Mouse (Mus musculus) lung, postnatal 0 days (tissue): ENCODE measurements at regions not wholly inside any gene's neighbourhood (a gene's known extent, or its start where the extent isn't known, plus 50 kb on each side); places are given as distances from the start of the nearest gene placed in this dataset.

Experiments
- ATAC-seq: fragments of 200-750 bp; cut with Nextera tagmentation; 2 replicates; pipeline ENCODE4 v1.8.0; 2017; ENCODE audit warnings: moderate library complexity
- DNase-seq: peaks from one replicate; pipeline ENCODE4 v3.0.0-alpha.2; 2016; ENCODE audit warnings: low spot score
- H3K27ac ChIP-seq: fragments of 300-500 bp; sonication (generic); 2 replicates; pipeline ENCODE4 v1.5.1; 2014; ENCODE audit warnings: antibody characterized with exemption, mild to moderate bottlenecking, low read length, mixed read lengths
- H3K27me3 ChIP-seq: fragments of 300-500 bp; sonication (generic); replicated peaks from 2 replicates; pipeline ENCODE4 v1.6.1; 2014; ENCODE audit warnings: low read length, mixed read lengths; ENCODE audit not compliant: insufficient read depth
- H3K36me3 ChIP-seq: fragments of 300-500 bp; sonication (generic); 2 replicates; pipeline ENCODE4 v1.6.1; 2014; ENCODE audit warnings: low read length, mixed read lengths; ENCODE audit not compliant: insufficient read depth
- H3K4me1 ChIP-seq: fragments of 300-500 bp; sonication (generic); 2 replicates; pipeline ENCODE4 v1.6.1; 2014; ENCODE audit warnings: antibody characterized with exemption, low read depth, low read length, mixed read lengths; ENCODE audit not compliant: insufficient read depth
- H3K4me2 ChIP-seq: fragments of 300-500 bp; sonication (generic); replicated peaks from 2 replicates; pipeline ENCODE4 v1.6.1; 2014; ENCODE audit warnings: low read depth, mild to moderate bottlenecking, low read length, moderate library complexity, mixed read lengths
- H3K4me3 ChIP-seq: fragments of 300-500 bp; sonication (generic); 2 replicates; pipeline ENCODE4 v1.5.1; 2014; ENCODE audit warnings: low read depth, low read length
- H3K9ac ChIP-seq: fragments of 300-500 bp; sonication (generic); replicated peaks from 2 replicates; pipeline ENCODE4 v1.6.1; 2014; ENCODE audit warnings: low read depth, mild to moderate bottlenecking
- H3K9me3 ChIP-seq: fragments of 300-500 bp; sonication (generic); 2 replicates; pipeline ENCODE4 v1.6.1; 2016; ENCODE audit warnings: low read length, mixed read lengths
- CTCF ChIP-seq: IDR thresholded peaks from 2 replicates; pipeline ENCODE4 v1.5.1; 2016; ENCODE audit warnings: antibody characterized with exemption, mild to moderate bottlenecking
- EP300 ChIP-seq: IDR thresholded peaks from 2 replicates; pipeline ENCODE4 v1.6.1; 2016; ENCODE audit warnings: antibody characterized with exemption, mild to moderate bottlenecking, control low read depth
- whole genome bisulfite sequencing: fragments of 180-500 bp; shearing (Covaris S2); extraction: QIAGEN DNeasy Blood & Tissue Kit; methylation state at CpG from one replicate; pipeline ENCODE4 v1.1.7; 2014; 5-methylcytosine and 5-hydroxymethylcytosine counted together

DNA sequence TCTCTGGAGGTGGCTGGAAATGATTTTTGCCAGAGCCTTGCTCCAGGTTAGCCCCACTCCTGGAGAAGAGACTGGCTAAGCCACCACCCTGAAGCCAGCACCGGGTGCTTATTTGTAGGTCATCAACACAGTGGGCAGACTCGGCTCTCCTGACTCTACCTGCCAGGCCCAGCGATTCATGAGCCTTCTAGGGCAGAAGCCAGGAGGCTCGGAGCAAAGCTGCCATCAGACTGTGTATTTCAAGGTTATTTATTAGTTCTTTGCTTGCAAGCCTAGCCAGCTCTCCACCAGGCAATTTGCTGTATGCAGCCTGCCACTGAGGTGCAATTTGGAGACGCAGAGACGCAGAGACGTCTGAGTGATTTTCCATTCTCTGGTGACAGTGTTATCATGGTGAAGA is 255.4 kb downstream of the Abcc12 start:
- no peak overlapping the region for H3K9ac ChIP-seq
- no peaks in the 10 kb centered on the region for H3K4me1 ChIP-seq
- H3K9me3 ChIP-seq: no peaks in the 10 kb centered on the region
- 74% methylated on average over 7 of the region's 7 CpGs for WGBS
- ATAC-seq: no peak
- no peaks in the 10 kb centered on the region for H3K36me3 ChIP-seq
- DNase-seq: no peak
- H3K27ac ChIP-seq: no peak overlapping the region
- no peak overlapping the region for H3K4me2 ChIP-seq
- no peak for TF ChIP-seq CTCF
- no peak for TF ChIP-seq EP300
- H3K4me3 ChIP-seq: no peak overlapping the region
- no peaks in the 10 kb centered on the region for H3K27me3 ChIP-seq

DNA sequence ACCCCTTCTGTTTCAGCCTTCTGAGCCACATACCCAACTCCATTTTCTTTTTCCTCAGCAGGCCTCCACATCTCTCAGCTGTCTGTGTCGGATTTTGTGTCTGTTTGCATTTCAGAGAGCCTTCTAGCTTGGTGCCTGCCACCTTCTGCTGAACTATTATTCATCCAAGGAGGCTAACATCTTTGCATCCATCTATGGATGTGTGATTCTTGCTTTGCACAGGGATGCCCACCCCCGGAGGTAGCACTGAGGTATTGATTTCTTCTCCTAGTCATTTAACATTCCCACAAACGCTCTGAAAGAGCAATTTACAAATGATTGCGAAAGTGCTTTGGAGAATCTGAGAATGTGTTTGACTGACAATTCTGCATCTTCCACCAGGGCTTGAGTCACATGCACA is 255.9 kb downstream of the Abcc12 start:
- Histone ChIP-seq H3K9ac (no peak overlapping the region), H3K4me3 (no peak overlapping the region), H3K27ac (no peak overlapping the region), H3K36me3 (no peaks in the 10 kb centered on the region), H3K27me3 (no peaks in the 10 kb centered on the region), H3K9me3 (no peaks in the 10 kb centered on the region), H3K4me1 (no peaks in the 10 kb centered on the region; the same call in 1 of the 2 replicates), H3K4me2 (no peak overlapping the region)
- TF ChIP-seq CTCF (no peak), EP300 (no peak)
- ATAC-seq: no peak
- WGBS: 63% methylated on average over 4 of the region's 4 CpGs
- DNase-seq: no peak

DNA sequence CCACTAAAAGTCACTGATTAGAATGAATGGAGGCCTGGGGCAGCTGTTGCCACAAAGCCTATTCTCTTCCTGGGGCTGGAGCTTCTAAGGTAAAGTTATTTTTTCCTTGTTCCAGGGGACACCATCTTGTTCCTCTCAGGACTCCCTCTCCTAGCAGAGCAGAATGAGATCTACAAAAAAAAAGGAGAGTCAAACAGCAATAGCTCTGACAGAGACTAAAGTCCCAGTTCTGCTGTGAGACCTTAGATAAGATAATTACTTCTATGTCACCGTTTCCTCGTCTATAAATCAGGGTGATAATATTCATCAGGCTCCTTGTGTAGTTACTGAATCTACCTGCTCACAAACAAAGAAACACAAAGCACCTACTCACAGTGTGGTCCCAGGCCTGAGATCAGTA is 256.7 kb downstream of the Abcc12 start:
- H3K36me3 ChIP-seq: no peaks in the 10 kb centered on the region
- H3K9ac ChIP-seq: no peak overlapping the region
- H3K9me3 ChIP-seq: no peaks in the 10 kb centered on the region
- 53% methylated on average over 2 of the region's 2 CpGs for WGBS
- ATAC-seq: no peak
- no peaks in the 10 kb centered on the region; the same call in 1 of the 2 replicates for H3K4me1 ChIP-seq
- H3K4me3 ChIP-seq: no peak overlapping the region
- H3K27me3 ChIP-seq: no peaks in the 10 kb centered on the region
- TF ChIP-seq EP300 (no peak), CTCF (no peak)
- no peak for DNase-seq
- no peak overlapping the region for H3K27ac ChIP-seq
- H3K4me2 ChIP-seq: no peak overlapping the region

DNA sequence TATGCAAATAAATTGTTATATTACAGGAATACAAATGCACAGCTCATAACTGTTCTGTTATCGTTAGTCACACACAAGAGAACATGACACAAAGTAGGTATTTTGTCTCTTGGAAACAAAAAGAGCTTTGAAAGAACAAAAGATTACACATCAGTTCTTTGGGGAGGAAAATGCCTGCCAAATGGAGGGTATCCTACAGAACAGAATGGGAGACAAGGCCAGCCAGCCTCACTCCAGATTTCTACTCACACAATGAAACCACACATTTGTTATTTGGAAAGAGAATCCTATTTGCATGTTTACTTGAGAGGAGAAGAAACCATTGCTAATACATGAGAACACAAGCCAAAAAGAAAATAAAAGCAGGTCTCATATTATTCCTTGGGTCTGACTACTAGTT is 258.0 kb downstream of the Abcc12 start:
- no peaks in the 10 kb centered on the region; the same call in 1 of the 2 replicates for H3K4me1 ChIP-seq
- no peaks in the 10 kb centered on the region for H3K36me3 ChIP-seq
- H3K4me2 ChIP-seq: no peak overlapping the region
- ATAC-seq (no peak), DNase-seq (no peak)
- 90% methylated on average over 1 of the region's 1 CpGs for WGBS
- H3K27me3 ChIP-seq: no peaks in the 10 kb centered on the region
- H3K27ac ChIP-seq: no peak overlapping the region
- no peaks in the 10 kb centered on the region for H3K9me3 ChIP-seq
- no peak overlapping the region for H3K9ac ChIP-seq
- TF ChIP-seq EP300: no peak
- no peak for TF ChIP-seq CTCF
- H3K4me3 ChIP-seq: no peak overlapping the region

GRCm38 (mm10) chr8:86320938-86321337 is 259.5 kb downstream of the Abcc12 start:
- H3K4me3 ChIP-seq: no peak overlapping the region
- DNase-seq (no peak), ATAC-seq (no peak)
- no peaks in the 10 kb centered on the region for H3K27me3 ChIP-seq
- H3K27ac ChIP-seq: no peak overlapping the region
- no peaks in the 10 kb centered on the region; the same call in 1 of the 2 replicates for H3K4me1 ChIP-seq
- no peaks in the 10 kb centered on the region for H3K36me3 ChIP-seq
- no peak overlapping the region for H3K9ac ChIP-seq
- 77% methylated on average over 3 of the region's 3 CpGs for WGBS
- H3K4me2 ChIP-seq: no peak overlapping the region
- H3K9me3 ChIP-seq: no peaks in the 10 kb centered on the region
- TF ChIP-seq EP300 (no peak), CTCF (no peak)

- ATAC-seq (no peak), DNase-seq (no peak)
- Histone ChIP-seq H3K9me3 (no peaks in the 10 kb centered on the region), H3K27ac (no peak overlapping the region), H3K4me1 (no peaks in the 10 kb centered on the region; the same call in 1 of the 2 replicates), H3K27me3 (no peaks in the 10 kb centered on the region), H3K4me3 (no peak overlapping the region), H3K4me2 (no peak overlapping the region), H3K36me3 (no peaks in the 10 kb centered on the region), H3K9ac (no peak overlapping the region)
- WGBS: 32% methylated on average over 3 of the region's 3 CpGs
- no peak for TF ChIP-seq EP300
- no peak for TF ChIP-seq CTCF
These were observed 262.0 kb downstream of the Abcc12 start for GRCm38 (mm10) chr8:86318531-86318930.

DNA sequence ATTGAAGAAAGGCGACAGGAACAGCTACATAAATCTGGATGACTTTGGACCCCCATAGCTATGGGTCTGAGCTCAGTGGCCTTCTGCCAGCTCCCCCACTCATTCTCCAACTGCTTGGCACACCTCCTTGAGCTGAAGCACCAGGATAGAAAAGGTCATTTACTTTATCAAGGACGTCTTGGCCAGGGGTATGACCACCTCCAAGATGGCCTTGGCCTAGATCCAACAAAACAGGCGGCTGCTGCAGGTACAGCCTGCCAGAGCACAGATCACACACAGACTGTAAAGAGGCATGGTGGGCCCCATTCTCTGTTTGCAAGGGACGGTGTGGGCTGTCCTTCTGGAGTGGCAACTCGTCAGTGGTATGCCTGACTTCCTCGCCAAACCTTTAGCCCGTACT is 264.2 kb downstream of the Abcc12 start:
- peak; percentile 17 for DNase-seq
- H3K4me1 ChIP-seq: no peaks in the 10 kb centered on the region; the same call in 1 of the 2 replicates
- H3K27ac ChIP-seq: no peak overlapping the region
- H3K9ac ChIP-seq: no peak overlapping the region
- 56% methylated on average over 7 of the region's 7 CpGs for WGBS
- H3K36me3 ChIP-seq: no peaks in the 10 kb centered on the region
- no peak overlapping the region for H3K4me2 ChIP-seq
- H3K27me3 ChIP-seq: no peaks in the 10 kb centered on the region
- TF ChIP-seq EP300 (no peak), CTCF (no peak)
- no peak for ATAC-seq
- H3K4me3 ChIP-seq: no peak overlapping the region
- H3K9me3 ChIP-seq: no peaks in the 10 kb centered on the region
